Mouse (Mus musculus): Measurements from ENCODE around the gene Hist1h4i. TPM values are rescaled to one million over a fixed set of nuclear protein-coding genes. Genes with fewer than 3 reads are reported as not detected.

Hist1h4i gene
- total and polyA plus RNA-seq, 3 experiments = 12.6 to 284 (median 52.2) TPM

- H3K9me3 ChIP-seq (replicated peaks) = no peaks in the 10 kb centered on the region
- DNase-seq (ENCODE audit: low spot score) (no peak), ATAC-seq (ENCODE audit: extremely low read depth, insufficient number of reproducible peaks, low FRiP score, poor library complexity, severe bottlenecking) (peak; percentile 46; the same call in 1 of the 2 replicates)
- H3K27me3 ChIP-seq (ENCODE audit: insufficient read depth, low read length) = peaks cover 5% of the 10 kb centered on the region; the same call in 1 of the 2 replicates
- H3K36me3 ChIP-seq (replicated peaks) = no peaks in the 10 kb centered on the region
- peaks cover 25% of the 10 kb centered on the region for H3K4me1 ChIP-seq (ENCODE audit: insufficient read depth, low read depth, low read length)
- H3K4me3 ChIP-seq (ENCODE audit: low read depth, low read length) = peak overlapping the region; percentile 71
- TF ChIP-seq CTCF (IDR thresholded peaks at IDR 0.05; ENCODE audit: low read depth, low read length) (no peak), GATA1 (IDR thresholded peaks at IDR 0.05; ENCODE audit: borderline replicate concordance, low read length) (no peak), TAL1 (conservative IDR thresholded peaks at IDR 0.05; ENCODE audit: low read depth, low read length) (no peak), POLR2AphosphoS5 (IDR thresholded peaks at IDR 0.05; ENCODE audit: insufficient replicate concordance, low read depth, low read length) (no peak), GATA2 (IDR thresholded peaks at IDR 0.05; ENCODE audit: borderline replicate concordance, low read depth, low read length) (no peak)
Measured at GRCm38 (mm10) chr13:22022241-22022640, 18.9 kb downstream of the Hist1h4i start.

GRCm38 (mm10) chr13:22021581-22021980 is 19.6 kb downstream of the Hist1h4i start:
- ATAC-seq (ENCODE audit: extremely low read depth, insufficient number of reproducible peaks, low FRiP score, poor library complexity, severe bottlenecking) (no peak), DNase-seq (ENCODE audit: low spot score) (no peak)

GRCm38 (mm10) chr13:22020901-22021339 is 20.2 kb downstream of the Hist1h4i start:
- no peak for DNase-seq (ENCODE audit: low spot score)

More at GRCm38 (mm10) chr13:22021581-22021980, 19.6 kb downstream of the Hist1h4i start:
- Histone ChIP-seq H3K9me3 (replicated peaks) (no peaks in the 10 kb centered on the region), H3K4me3 (ENCODE audit: low read depth, low read length) (peak overlapping the region; percentile 71), H3K27me3 (ENCODE audit: insufficient read depth, low read length) (peaks cover 5% of the 10 kb centered on the region; the same call in 1 of the 2 replicates), H3K36me3 (replicated peaks) (no peaks in the 10 kb centered on the region), H3K4me1 (ENCODE audit: insufficient read depth, low read depth, low read length) (peaks cover 23% of the 10 kb centered on the region)
- no peak for TF ChIP-seq GATA1 (IDR thresholded peaks at IDR 0.05; ENCODE audit: borderline replicate concordance, low read length)
- TF ChIP-seq TAL1 (conservative IDR thresholded peaks at IDR 0.05; ENCODE audit: low read depth, low read length) = no peak
- TF ChIP-seq CTCF (IDR thresholded peaks at IDR 0.05; ENCODE audit: low read depth, low read length) = no peak
- no peak for TF ChIP-seq POLR2AphosphoS5 (IDR thresholded peaks at IDR 0.05; ENCODE audit: insufficient replicate concordance, low read depth, low read length)
- TF ChIP-seq GATA2 (IDR thresholded peaks at IDR 0.05; ENCODE audit: borderline replicate concordance, low read depth, low read length) = no peak

DNA sequence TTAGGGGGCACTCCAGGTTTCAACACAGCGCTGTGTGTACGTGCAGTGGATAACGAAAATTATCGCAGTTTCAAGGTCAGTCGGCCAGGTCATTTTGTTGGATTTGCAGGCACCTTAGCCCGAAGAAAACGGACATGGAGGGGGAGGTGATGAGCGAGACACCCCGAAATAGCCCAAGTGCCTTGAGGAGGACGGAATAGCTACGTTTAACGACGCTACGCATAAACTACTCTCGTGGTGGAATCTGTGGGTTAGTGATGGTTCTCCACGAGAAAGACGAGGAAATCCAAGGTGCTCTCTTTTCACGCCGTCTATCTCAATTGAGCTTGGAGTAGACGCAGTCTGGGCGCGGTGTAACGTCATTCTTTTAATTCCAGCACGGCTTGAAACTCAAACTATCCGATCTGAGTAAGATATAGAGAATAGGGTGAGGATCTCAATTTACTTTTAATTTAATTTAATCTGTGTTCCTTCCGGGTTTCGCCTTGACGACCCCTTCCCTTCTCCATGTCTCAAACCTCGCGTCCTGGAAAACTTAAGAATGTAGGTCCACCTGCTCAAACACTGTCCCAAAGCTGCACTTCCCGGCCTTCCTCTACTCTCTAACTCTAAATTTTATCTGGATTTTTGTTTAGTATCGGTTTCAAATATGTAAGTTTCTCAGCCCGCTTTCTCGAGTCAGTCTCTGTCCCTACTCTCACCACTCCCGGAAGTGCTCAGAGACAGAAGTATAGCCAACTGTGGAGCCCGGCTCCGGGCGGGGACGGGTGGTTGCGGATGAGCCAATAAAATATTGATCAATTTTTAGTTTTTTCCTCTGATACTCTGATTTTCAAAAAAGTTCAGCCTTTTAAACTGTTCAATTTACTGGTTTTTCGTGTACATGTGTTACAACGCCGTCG is 21.0 kb downstream of the Hist1h4i start:
- TF ChIP-seq GATA1 (IDR thresholded peaks at IDR 0.05; ENCODE audit: borderline replicate concordance, low read length) (no peak), GATA2 (IDR thresholded peaks at IDR 0.05; ENCODE audit: borderline replicate concordance, low read depth, low read length) (no peak), TAL1 (conservative IDR thresholded peaks at IDR 0.05; ENCODE audit: low read depth, low read length) (no peak), CTCF (IDR thresholded peaks at IDR 0.05; ENCODE audit: low read depth, low read length) (no peak), POLR2AphosphoS5 (IDR thresholded peaks at IDR 0.05; ENCODE audit: insufficient replicate concordance, low read depth, low read length) (no peak)
- Histone ChIP-seq H3K4me3 (ENCODE audit: low read depth, low read length) (peak overlapping the region; percentile 71), H3K4me1 (ENCODE audit: insufficient read depth, low read depth, low read length) (peaks cover 23% of the 10 kb centered on the region), H3K27me3 (ENCODE audit: insufficient read depth, low read length) (peaks cover 5% of the 10 kb centered on the region; the same call in 1 of the 2 replicates), H3K9me3 (replicated peaks) (no peaks in the 10 kb centered on the region), H3K36me3 (replicated peaks) (no peaks in the 10 kb centered on the region)
- DNase-seq (ENCODE audit: low spot score) = no peak
- peak; percentile 52; the same call in 1 of the 2 replicates for ATAC-seq (ENCODE audit: extremely low read depth, insufficient number of reproducible peaks, low FRiP score, poor library complexity, severe bottlenecking)

More at GRCm38 (mm10) chr13:22020901-22021339, 20.2 kb downstream of the Hist1h4i start:
- Histone ChIP-seq H3K27me3 (ENCODE audit: insufficient read depth, low read length) (peaks cover 5% of the 10 kb centered on the region; the same call in 1 of the 2 replicates), H3K4me1 (ENCODE audit: insufficient read depth, low read depth, low read length) (peaks cover 22% of the 10 kb centered on the region), H3K4me3 (ENCODE audit: low read depth, low read length) (peak overlapping the region; percentile 71), H3K36me3 (replicated peaks) (no peaks in the 10 kb centered on the region), H3K9me3 (replicated peaks) (no peaks in the 10 kb centered on the region)
- ATAC-seq (ENCODE audit: extremely low read depth, insufficient number of reproducible peaks, low FRiP score, poor library complexity, severe bottlenecking) = peak; percentile 37; the same call in 1 of the 2 replicates
- TF ChIP-seq TAL1 (conservative IDR thresholded peaks at IDR 0.05; ENCODE audit: low read depth, low read length) (no peak), POLR2AphosphoS5 (IDR thresholded peaks at IDR 0.05; ENCODE audit: insufficient replicate concordance, low read depth, low read length) (no peak), CTCF (IDR thresholded peaks at IDR 0.05; ENCODE audit: low read depth, low read length) (no peak), GATA1 (IDR thresholded peaks at IDR 0.05; ENCODE audit: borderline replicate concordance, low read length) (no peak), GATA2 (IDR thresholded peaks at IDR 0.05; ENCODE audit: borderline replicate concordance, low read depth, low read length) (no peak)

- ATAC-seq (ENCODE audit: extremely low read depth, insufficient number of reproducible peaks, low FRiP score, poor library complexity, severe bottlenecking) = peak; percentile 54; the same call in 1 of the 2 replicates
- H3K27me3 ChIP-seq (ENCODE audit: insufficient read depth, low read length) = peaks cover 20% of the 10 kb centered on the region
- H3K4me1 ChIP-seq (ENCODE audit: insufficient read depth, low read depth, low read length) = peaks cover 24% of the 10 kb centered on the region
- H3K9me3 ChIP-seq (replicated peaks) = no peaks in the 10 kb centered on the region
- no peak overlapping the region; the same call in 1 of the 2 replicates for H3K4me3 ChIP-seq (ENCODE audit: low read depth, low read length)
- TF ChIP-seq CTCF (IDR thresholded peaks at IDR 0.05; ENCODE audit: low read depth, low read length) (no peak), TAL1 (conservative IDR thresholded peaks at IDR 0.05; ENCODE audit: low read depth, low read length) (no peak), GATA2 (IDR thresholded peaks at IDR 0.05; ENCODE audit: borderline replicate concordance, low read depth, low read length) (no peak), POLR2AphosphoS5 (IDR thresholded peaks at IDR 0.05; ENCODE audit: insufficient replicate concordance, low read depth, low read length) (no peak), GATA1 (IDR thresholded peaks at IDR 0.05; ENCODE audit: borderline replicate concordance, low read length) (no peak)
- H3K36me3 ChIP-seq (replicated peaks) = no peaks in the 10 kb centered on the region
- no peak for DNase-seq (ENCODE audit: low spot score)
Measured at GRCm38 (mm10) chr13:22015479-22016450, 25.4 kb downstream of the Hist1h4i start.

Measured in G1E (cell line).